Mouse (Mus musculus): ENCODE results near the gene Ccdc86.

- TF ChIP-seq FOSL1 (IDR thresholded peaks at IDR 0.05; ENCODE audit: insufficient read depth, low read length, poor library complexity, severe bottlenecking), result no peak
- TF ChIP-seq MAX (IDR thresholded peaks at IDR 0.05), result no peak
- no peak for TF ChIP-seq CTCF (IDR thresholded peaks at IDR 0.05; ENCODE audit: control insufficient read depth, insufficient read depth, insufficient read length)
Observed at GRCm38 (mm10) chr19:10897491-10897890, 51.6 kb downstream of the Ccdc86 start.

Measured in C2C12 (cell line).